In the genomic region with DNA sequence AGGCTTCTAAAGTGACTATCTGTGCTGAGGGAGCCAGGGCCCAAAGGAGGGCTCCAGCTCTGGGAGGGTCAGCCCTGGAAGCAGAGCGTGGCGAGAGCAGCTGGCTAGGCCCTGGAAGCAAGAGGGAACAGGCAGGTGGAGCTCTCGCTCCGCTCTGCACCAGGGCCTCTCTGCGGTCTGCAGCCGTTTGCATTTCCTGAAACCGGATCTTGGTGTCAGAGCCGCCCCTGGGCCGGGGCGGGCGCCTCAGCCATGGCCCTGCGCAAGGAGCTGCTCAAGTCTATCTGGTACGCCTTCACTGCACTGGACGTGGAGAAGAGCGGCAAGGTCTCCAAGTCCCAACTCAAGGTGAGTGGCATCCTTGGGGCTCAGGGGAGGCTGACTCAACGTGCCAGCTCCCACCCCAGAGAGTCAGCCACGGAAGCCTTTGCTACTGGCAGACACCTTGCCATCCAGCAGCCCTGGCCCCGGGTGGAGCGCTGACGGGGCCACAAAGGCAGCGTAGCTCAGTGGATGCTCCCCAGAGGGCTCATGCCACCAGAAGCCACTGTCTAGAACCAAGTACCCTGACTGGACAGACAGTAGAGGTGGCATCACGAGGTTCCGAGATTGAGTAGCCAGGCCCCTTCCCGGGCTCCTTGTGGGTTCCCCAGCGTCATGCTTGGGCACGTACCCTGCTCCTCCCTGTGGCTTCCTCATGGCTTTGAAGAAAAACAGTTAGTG, we compare ENCODE assay signal across 8 mouse cellular contexts. TPM values are rescaled to one million over a fixed set of nuclear protein-coding genes. Genes with fewer than 3 reads are reported as not detected.
DNase-seq lines count a peak whose midpoint lies in the region; ATAC-seq lines count a peak whose summit lies in the region.

A gene (plus strand): TSS at position 188 of the 723 bp plus-strand sequence.

- H3K27ac ChIP-seq in forebrain, embryonic 16.5 days (ENCODE audit: low read length) = no peak within 1 kb of the TSS
- H3K27ac ChIP-seq in hindbrain, embryonic 10.5 days = peak within 1 kb of the TSS; percentile 78

- peaks cover 3% of the 10 kb centered on the region; the same call in 1 of the 2 replicates for H3K36me3 ChIP-seq in forebrain, embryonic 16.5 days (ENCODE audit: control insufficient read depth, insufficient read depth)
- H3K36me3 ChIP-seq in hindbrain, embryonic 10.5 days = peaks cover 23% of the 10 kb centered on the region

- no peak within 1 kb of the TSS for H3K9ac ChIP-seq in forebrain, embryonic 16.5 days (replicated peaks; ENCODE audit: low read depth, low read length)

- WGBS in forebrain, embryonic 16.5 days = 27% methylated on average over 26 of the region's 26 CpGs
- 21% methylated on average over 26 of the region's 26 CpGs for WGBS in hindbrain, embryonic 10.5 days

- intact Hi-C loops in left cerebral cortex, postnatal 36 days (cut with DNase I) = no loop called here

- peak within 1 kb of the TSS; percentile 0; the same call in 1 of the 2 replicates for H3K4me3 ChIP-seq in forebrain, embryonic 16.5 days (replicated peaks; ENCODE audit: low read length)
- H3K4me3 ChIP-seq in hindbrain, embryonic 10.5 days = peak within 1 kb of the TSS; percentile 37

- peak within 1 kb of the TSS; percentile 16; the same call in 1 of the 2 replicates for H3K4me2 ChIP-seq in forebrain, embryonic 16.5 days (ENCODE audit: low read length)

- no peak for ATAC-seq in forebrain, embryonic 16.5 days
- peak; percentile 66 for ATAC-seq in megakaryocyte-erythroid progenitor cell, adult 5-6 weeks (replicated peaks; ENCODE audit: low FRiP score, low TSS enrichment, poor library complexity, severe bottlenecking)

- H3K27me3 ChIP-seq in forebrain, embryonic 16.5 days (replicated peaks; ENCODE audit: control insufficient read depth, insufficient read depth, low read length) = no peaks in the 10 kb centered on the region
- peaks cover 21% of the 10 kb centered on the region for H3K27me3 ChIP-seq in hindbrain, embryonic 10.5 days (ENCODE audit: insufficient read depth, poor library complexity, severe bottlenecking)

- H3K9me3 ChIP-seq in forebrain, embryonic 16.5 days (ENCODE audit: control insufficient read depth, low read length) = no peaks in the 10 kb centered on the region
- H3K9me3 ChIP-seq in hindbrain, embryonic 10.5 days = no peaks in the 10 kb centered on the region

- peak; percentile 77 for DNase-seq in ES-CJ7 (ENCODE audit: low read depth, low spot score)
- peak; percentile 40 to 61 for DNase-seq in adrenal gland, postnatal 4 days (ENCODE audit: low spot score in 2 of 2)
- DNase-seq in hindbrain, embryonic 10.5 days (ENCODE audit: low spot score) = peak; percentile 74
- DNase-seq in left cerebral cortex, postnatal 36 days (ENCODE audit: low spot score in 2 of 2) = peak; percentile 25 to 34
- DNase-seq in right cerebral cortex, postnatal 4 days = peak; percentile 40
- DNase-seq in urinary bladder, postnatal 4 days (ENCODE audit: low spot score in 2 of 2) = peak; percentile 80 to 83

- H3K4me1 ChIP-seq in forebrain, embryonic 16.5 days (replicated peaks; ENCODE audit: control insufficient read depth, insufficient read depth, low read length) = no peaks in the 10 kb centered on the region
- H3K4me1 ChIP-seq in hindbrain, embryonic 10.5 days (replicated peaks) = peaks cover 22% of the 10 kb centered on the region

RNA-seq across cellular contexts. Expression of the gene that starts here (rescaled TPM):
- 1 to 10 TPM; 4.3 to 6.7 TPM for total RNA-seq in adrenal gland, postnatal 4 days (2021)
- polyA plus RNA-seq in forebrain, embryonic 16.5 days (2015; fragmentation: Nextera tagmentation; extraction: Ambion mirVana) = 4.5 and 4.6 TPM in 2 replicates
- polyA plus RNA-seq in hindbrain, embryonic 10.5 days (2016; fragmentation: Nextera tagmentation; extraction: Ambion mirVana) = 3.4 and 4.3 TPM in 2 replicates
- 1 to 10 TPM; 2.6 TPM for total RNA-seq in left cerebral cortex, postnatal 36 days (2021)
- total RNA-seq in megakaryocyte-erythroid progenitor cell, adult 5-6 weeks (2014; fragmentation: Nextera tagmentation) = 24.5 and 35.1 TPM in 2 replicates
- 41.1 and 80.3 TPM in 2 replicates for total RNA-seq in megakaryocyte-erythroid progenitor cell, adult 5-6 weeks (2017)

Comparison
In these comparisons a context has a peak if more than half of its experiments do, and no peak if none do; other contexts are left out.
1. DNase-seq: peak in every context shown above with its lines; median percentile 82 in urinary bladder, postnatal 4 days; 77 in ES-CJ7; 74 in hindbrain, embryonic 10.5 days; 50 in adrenal gland, postnatal 4 days; 40 in right cerebral cortex, postnatal 4 days; 30 in left cerebral cortex, postnatal 36 days.